Mouse (Mus musculus) adrenal gland, postnatal 10 days (tissue): ENCODE measurements around the gene Gid4. TPM values are rescaled to one million over a fixed set of nuclear protein-coding genes. Genes with fewer than 3 reads are reported as not detected.
"Not testable (repeated sequence)": the region's sequence is repeated elsewhere in the genome, so short reads cannot be mapped to it uniquely, and the experiment has no call there.

Experiments used
- DNase-seq: peaks from one replicate; pipeline ENCODE4 v3.0.0; 2021; ENCODE audit warnings: mixed read lengths
- total RNA-seq, 2 experiments: library from RNA; stranded (reverse); gene quantifications; 2 replicates each; pipeline ENCODE4 v1.2.3; 2021

The Gid4 gene
- total RNA-seq, 2 experiments from 2014 or later = 48.8 TPM

GRCm38 (mm10) chr11:60433501-60433900, 16.6 kb downstream of the Gid4 start:
- no peak for DNase-seq

- DNase-seq = no peak
Observed at GRCm38 (mm10) chr11:60435133-60435532, 18.2 kb downstream of the Gid4 start.

- DNase-seq = no peak
Observed at GRCm38 (mm10) chr11:60436618-60437017, 19.7 kb downstream of the Gid4 start.

DNA sequence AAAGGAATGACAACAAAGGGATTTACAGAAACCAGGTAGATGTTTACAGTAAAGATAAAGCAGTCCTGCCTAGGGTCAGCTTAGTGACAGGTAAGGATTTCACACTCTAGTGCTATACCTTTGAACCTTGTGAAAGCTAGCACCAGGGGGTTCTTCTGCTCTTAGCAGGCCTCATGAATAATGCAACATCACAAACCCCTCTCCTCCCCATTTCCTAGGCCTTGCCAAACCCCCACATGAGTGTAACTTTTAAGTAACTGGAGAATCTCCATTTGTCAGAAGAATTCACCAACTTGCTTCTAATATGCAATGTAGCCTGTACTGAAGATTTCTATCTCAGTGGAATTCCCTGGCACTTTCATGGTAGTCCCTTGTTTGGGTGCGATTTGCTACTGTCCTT, 22.7 kb downstream of the Gid4 start:
- DNase-seq = not testable (repeated sequence)

GRCm38 (mm10) chr11:60440176-60440575, 23.2 kb downstream of the Gid4 start:
- DNase-seq = no peak

DNA sequence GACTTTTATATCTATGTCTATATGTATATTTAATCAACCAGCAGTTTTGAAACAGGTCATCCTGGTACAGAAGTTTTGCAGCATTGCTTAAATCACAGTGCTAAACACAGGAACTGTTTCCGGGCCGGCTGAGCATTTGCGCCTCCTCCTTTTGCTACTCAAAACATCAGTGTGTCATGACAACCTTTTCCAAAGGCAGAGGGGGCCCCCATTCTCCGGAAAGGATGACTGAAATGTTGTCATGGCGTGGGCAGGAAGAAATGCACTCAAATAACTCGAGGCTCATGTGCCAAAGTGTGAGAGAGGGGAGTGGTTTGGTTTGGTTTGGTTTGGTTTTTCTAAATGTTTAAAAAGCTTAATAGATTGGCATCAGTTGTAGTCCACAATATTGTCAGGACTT, 26.0 kb downstream of the Gid4 start:
- DNase-seq = no peak

- DNase-seq = no peak
Observed at GRCm38 (mm10) chr11:60444007-60444406, 27.1 kb downstream of the Gid4 start.

- peak; percentile 92 for DNase-seq
Observed at GRCm38 (mm10) chr11:60454080-60454744, 37.3 kb downstream of the Gid4 start, which contains the start of gene Drg2. Drg2 (plus strand) TSS chr11:60454591.

DNA sequence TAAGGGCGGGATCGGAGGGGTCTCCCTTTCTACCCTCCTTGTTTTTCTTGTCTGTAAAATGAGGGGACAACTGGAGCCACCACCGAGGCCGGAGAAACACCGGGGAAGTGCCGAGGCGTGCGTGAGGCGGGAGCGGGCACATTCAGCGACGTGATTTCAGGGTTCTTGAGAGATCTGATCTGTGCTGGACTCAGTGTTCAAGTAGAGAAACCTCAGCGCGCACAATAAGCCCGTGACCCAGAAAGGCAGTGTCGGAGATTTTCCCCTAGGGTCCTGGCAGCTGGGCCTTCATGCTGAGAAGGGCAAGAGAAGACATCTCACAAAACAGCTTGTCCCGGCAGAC, 37.8 kb downstream of the Gid4 start:
- DNase-seq = no peak

DNA sequence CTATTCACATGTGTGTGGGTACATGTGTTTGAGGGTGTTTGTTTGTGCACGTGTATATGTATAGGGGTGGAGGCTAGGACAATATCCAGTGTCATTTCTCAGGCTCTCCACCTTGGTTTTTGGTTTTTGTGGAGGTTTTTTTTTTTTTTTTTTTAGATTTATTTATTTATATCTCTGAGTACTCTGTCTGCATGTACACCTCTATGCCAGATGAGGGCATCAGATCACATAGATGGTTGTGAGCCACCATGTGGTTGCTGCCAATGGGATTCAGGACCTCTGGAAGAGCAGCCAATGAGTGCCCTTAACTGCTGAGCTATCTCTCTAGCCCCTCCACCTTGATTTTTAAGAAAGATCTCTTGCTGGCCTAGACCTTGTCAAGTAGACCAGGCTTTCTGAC, 41.0 kb downstream of the Gid4 start:
- no peak for DNase-seq

DNA sequence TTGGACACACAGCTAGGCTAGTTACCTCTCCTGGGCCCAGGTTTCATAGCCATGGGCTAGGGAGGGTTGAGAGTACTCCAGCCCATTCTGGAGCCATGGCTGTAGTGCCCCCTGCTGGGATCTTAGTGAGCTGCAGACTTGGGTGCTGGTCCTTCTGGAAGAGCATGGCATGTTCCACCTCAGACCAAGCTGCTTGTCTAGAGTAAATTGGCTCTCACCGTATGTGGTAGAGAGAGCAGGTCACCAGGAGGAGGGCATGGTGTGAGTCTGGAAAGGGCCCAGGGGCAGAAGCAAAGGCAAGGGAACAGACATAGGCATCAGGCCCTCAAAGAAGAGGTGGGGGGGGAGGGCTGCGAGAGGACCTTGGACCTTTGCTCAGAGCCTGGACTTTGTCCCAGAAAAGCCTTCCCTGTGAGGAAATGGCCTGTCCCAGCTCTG, 49.0 kb downstream of the Gid4 start:
- DNase-seq = peak; percentile 68

- no peak for DNase-seq
Observed at GRCm38 (mm10) chr11:60469039-60469438, 52.1 kb downstream of the Gid4 start, which contains the start of gene Myo15. Myo15 (plus strand) TSS chr11:60469339.

GRCm38 (mm10) chr11:60470743-60471142, 53.8 kb downstream of the Gid4 start:
- no peak for DNase-seq

GRCm38 (mm10) chr11:60474534-60474933, 57.6 kb downstream of the Gid4 start:
- no peak for DNase-seq

DNA sequence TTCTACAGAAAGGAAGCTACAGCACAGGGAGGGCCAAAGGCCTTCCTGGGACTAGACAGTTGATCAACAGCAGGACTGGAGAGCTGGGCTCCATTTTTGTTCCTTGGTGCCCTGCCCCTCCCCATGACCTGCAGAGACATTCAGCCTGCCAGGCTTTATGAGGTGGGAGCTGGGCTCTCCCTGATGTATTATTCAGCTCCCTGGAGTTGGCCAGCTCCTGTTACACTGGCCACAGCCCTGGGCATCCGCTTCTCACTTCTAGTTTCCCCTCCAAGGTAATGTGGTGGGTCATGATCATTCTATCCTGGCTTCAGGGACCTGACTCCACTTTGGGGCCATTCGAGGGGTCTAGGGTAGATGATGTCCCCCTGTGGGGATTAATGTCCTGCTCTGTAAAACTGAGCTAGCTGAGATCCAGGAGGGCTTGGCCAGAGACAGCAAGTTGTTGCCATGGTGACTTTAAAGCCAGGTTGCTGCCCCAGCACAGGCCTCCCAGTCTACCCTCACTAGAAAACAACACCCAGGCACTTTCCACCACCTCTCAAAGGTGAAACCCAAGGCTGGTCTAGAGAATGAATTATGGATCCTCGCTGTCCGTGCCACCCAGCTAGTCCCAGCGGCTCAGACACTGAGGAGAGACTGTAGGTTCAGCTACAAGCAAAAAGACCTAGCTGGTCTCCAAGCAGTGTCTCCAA, 58.9 kb downstream of the Gid4 start:
- no peak for DNase-seq

- DNase-seq = peak; percentile 57
Observed at GRCm38 (mm10) chr11:60478121-60478520, 61.2 kb downstream of the Gid4 start.

DNA sequence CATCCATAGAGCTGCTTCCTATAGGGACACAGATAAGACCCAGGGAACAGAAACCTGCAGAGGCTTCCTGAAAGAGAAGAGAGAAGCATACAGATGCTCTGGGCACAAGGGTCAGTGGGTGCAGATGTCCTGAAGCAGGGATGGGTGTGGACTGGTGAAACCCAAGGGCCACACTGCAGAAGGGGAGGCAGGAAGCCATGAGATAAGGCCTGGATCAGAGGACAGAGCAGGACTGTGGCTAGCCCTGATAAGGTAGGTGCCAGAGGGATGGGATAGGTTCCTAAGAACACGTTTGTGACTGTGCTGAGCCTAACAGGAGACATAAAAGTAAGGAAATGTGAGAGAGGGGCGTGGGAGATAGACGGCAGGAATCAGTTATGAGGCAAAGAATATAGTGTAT, 69.3 kb downstream of the Gid4 start:
- DNase-seq = no peak

GRCm38 (mm10) chr11:60492726-60493125, 75.8 kb downstream of the Gid4 start:
- DNase-seq = no peak

DNA sequence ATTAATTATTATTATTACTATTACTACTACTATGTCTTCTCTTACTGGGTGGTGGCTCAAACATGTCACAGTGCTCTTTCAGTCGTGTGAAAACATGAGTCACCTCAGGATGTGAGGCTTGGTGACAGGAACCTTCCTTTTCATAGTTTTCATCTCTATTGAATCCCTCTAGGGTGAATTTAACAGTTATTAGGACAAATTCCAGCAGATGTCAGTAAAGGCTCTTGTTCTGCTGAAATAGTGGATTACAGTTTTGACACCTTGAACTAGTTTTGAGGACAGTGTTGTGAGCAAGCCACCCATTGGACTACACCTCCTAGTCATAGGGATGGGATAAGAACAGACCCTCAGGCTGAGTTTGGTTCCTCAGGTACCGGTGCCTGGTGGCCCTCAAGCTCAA, 78.7 kb downstream of the Gid4 start:
- DNase-seq = no peak

Other genes with a start within 250 kb of the Gid4 start
- gene Srebf1, start 194.6 kb upstream of the Gid4 start, total RNA-seq = 100 to 1,000 TPM; 126 to 185 TPM
- gene Tom1l2, start 64.2 kb upstream of the Gid4 start, total RNA-seq = 10 to 100 TPM; 49.9 to 61.5 TPM
- 1 to 10 TPM; 1.1 to 1.5 TPM for gene Drc3, start 63.8 kb upstream of the Gid4 start, total RNA-seq
- gene Atpaf2, start 1.3 kb downstream of the Gid4 start, total RNA-seq = 100 to 1,000 TPM; 128 to 156 TPM
- 10 to 100 TPM; 61.6 to 69.0 TPM for gene Drg2, start 37.4 kb downstream of the Gid4 start, total RNA-seq
- gene Myo15, start 52.2 kb downstream of the Gid4 start, total RNA-seq = under 1 TPM; 0.30 to 0.51 TPM
- gene Alkbh5, start 119.2 kb downstream of the Gid4 start, total RNA-seq = 10 to 100 TPM; 68.6 to 72.6 TPM